Mouse (Mus musculus): ENCODE data around the gene Gstp2.

GRCm38 (mm10) chr19:4017921-4018587 is 27.8 kb downstream of the Gstp2 start:
- TF ChIP-seq TAL1 (IDR thresholded peaks at IDR 0.05; ENCODE audit: low read length) (no peak; the same call in 2 of the 3 replicates), GATA1 (IDR thresholded peaks at IDR 0.05; ENCODE audit: low read length) (no peak)
